Mouse (Mus musculus): ENCODE measurements around the gene Arhgap4. TPM values are rescaled to one million over a fixed set of nuclear protein-coding genes. Genes with fewer than 3 reads are reported as not detected.

Gene Arhgap4
- total and polyA plus RNA-seq, 2 experiments, result 3.6 to 8.6 TPM

- H3K4me1 ChIP-seq (ENCODE audit: control insufficient read depth, insufficient read depth, low read length), result peaks cover 4% of the 10 kb centered on the region; the same call in 1 of the 2 replicates
- 70% methylated on average over 8 of the region's 8 CpGs for WGBS
- peak overlapping the region; percentile 63; the same call in 1 of the 2 replicates for H3K9ac ChIP-seq (ENCODE audit: low read depth, low read length)
- H3K79me2 ChIP-seq (ENCODE audit: control insufficient read depth, insufficient read depth, low read length), result no peaks in the 10 kb centered on the region
- H3K36me3 ChIP-seq (ENCODE audit: control insufficient read depth, insufficient read depth, low read length), result peaks cover 7% of the 10 kb centered on the region; the same call in 1 of the 2 replicates
- H3K4me3 ChIP-seq (ENCODE audit: insufficient read depth, low read depth, low read length), result peak overlapping the region; percentile 87; the same call in 1 of the 2 replicates
- H3K27me3 ChIP-seq (ENCODE audit: control insufficient read depth, insufficient read depth, low read length), result no peaks in the 10 kb centered on the region
- no peak for TF ChIP-seq CTCF (IDR thresholded peaks at IDR 0.05; ENCODE audit: low read depth, low read length)
- TF ChIP-seq POLR2A (IDR thresholded peaks at IDR 0.05; ENCODE audit: extremely low read depth, insufficient read depth, low read length), result no peak
- no peak for DNase-seq (ENCODE audit: extremely low read depth, low read depth, low spot score)
- H3K27ac ChIP-seq (replicated peaks; ENCODE audit: insufficient read depth, low read depth, low read length), result no peak overlapping the region
These were observed 846 bp upstream of the Arhgap4 start for GRCm38 (mm10) chrX:73922550-73922882.

- peak overlapping the region; percentile 32 for H3K27ac ChIP-seq (replicated peaks; ENCODE audit: insufficient read depth, low read depth, low read length)
- H3K36me3 ChIP-seq (ENCODE audit: control insufficient read depth, insufficient read depth, low read length), result peaks cover 7% of the 10 kb centered on the region; the same call in 1 of the 2 replicates
- no peak for DNase-seq (ENCODE audit: extremely low read depth, low read depth, low spot score)
- whole genome bisulfite sequencing, result under 1% methylated on average over 34 of the region's 34 CpGs
- H3K79me2 ChIP-seq (ENCODE audit: control insufficient read depth, insufficient read depth, low read length), result no peaks in the 10 kb centered on the region
- H3K4me1 ChIP-seq (ENCODE audit: control insufficient read depth, insufficient read depth, low read length), result peaks cover 4% of the 10 kb centered on the region; the same call in 1 of the 2 replicates
- peak overlapping the region; percentile 87 for H3K4me3 ChIP-seq (ENCODE audit: insufficient read depth, low read depth, low read length)
- no peaks in the 10 kb centered on the region for H3K27me3 ChIP-seq (ENCODE audit: control insufficient read depth, insufficient read depth, low read length)
- peak overlapping the region; percentile 80 for H3K9ac ChIP-seq (ENCODE audit: low read depth, low read length)
- no peak for TF ChIP-seq CTCF (IDR thresholded peaks at IDR 0.05; ENCODE audit: low read depth, low read length)
- TF ChIP-seq POLR2A (IDR thresholded peaks at IDR 0.05; ENCODE audit: extremely low read depth, insufficient read depth, low read length), result no peak
These were observed 316 bp downstream of the Arhgap4 start for GRCm38 (mm10) chrX:73921285-73921822.

- no peak for DNase-seq (ENCODE audit: extremely low read depth, low read depth, low spot score)
- Histone ChIP-seq H3K4me3 (ENCODE audit: insufficient read depth, low read depth, low read length) (no peak overlapping the region), H3K9ac (ENCODE audit: low read depth, low read length) (no peak overlapping the region), H3K79me2 (ENCODE audit: control insufficient read depth, insufficient read depth, low read length) (no peaks in the 10 kb centered on the region), H3K36me3 (ENCODE audit: control insufficient read depth, insufficient read depth, low read length) (peaks cover 7% of the 10 kb centered on the region; the same call in 1 of the 2 replicates), H3K27ac (replicated peaks; ENCODE audit: insufficient read depth, low read depth, low read length) (no peak overlapping the region), H3K27me3 (ENCODE audit: control insufficient read depth, insufficient read depth, low read length) (no peaks in the 10 kb centered on the region), H3K4me1 (ENCODE audit: control insufficient read depth, insufficient read depth, low read length) (peaks cover 9% of the 10 kb centered on the region)
- 84% methylated on average over 5 of the region's 5 CpGs for WGBS
- no peak for TF ChIP-seq CTCF (IDR thresholded peaks at IDR 0.05; ENCODE audit: low read depth, low read length)
- no peak for TF ChIP-seq POLR2A (IDR thresholded peaks at IDR 0.05; ENCODE audit: extremely low read depth, insufficient read depth, low read length)
These were observed 3.0 kb downstream of the Arhgap4 start for GRCm38 (mm10) chrX:73918631-73919030.

GRCm38 (mm10) chrX:73916945-73917344, 4.7 kb downstream of the Arhgap4 start:
- H3K27me3 ChIP-seq (ENCODE audit: control insufficient read depth, insufficient read depth, low read length), result no peaks in the 10 kb centered on the region
- WGBS, result 98% methylated on average over 8 of the region's 8 CpGs
- peaks cover 7% of the 10 kb centered on the region; the same call in 1 of the 2 replicates for H3K36me3 ChIP-seq (ENCODE audit: control insufficient read depth, insufficient read depth, low read length)
- TF ChIP-seq CTCF (IDR thresholded peaks at IDR 0.05; ENCODE audit: low read depth, low read length), result no peak
- no peak for TF ChIP-seq POLR2A (IDR thresholded peaks at IDR 0.05; ENCODE audit: extremely low read depth, insufficient read depth, low read length)
- H3K27ac ChIP-seq (replicated peaks; ENCODE audit: insufficient read depth, low read depth, low read length), result no peak overlapping the region
- H3K4me1 ChIP-seq (ENCODE audit: control insufficient read depth, insufficient read depth, low read length), result peaks cover 9% of the 10 kb centered on the region
- no peak overlapping the region for H3K4me3 ChIP-seq (ENCODE audit: insufficient read depth, low read depth, low read length)
- no peak for DNase-seq (ENCODE audit: extremely low read depth, low read depth, low spot score)
- H3K9ac ChIP-seq (ENCODE audit: low read depth, low read length), result no peak overlapping the region
- H3K79me2 ChIP-seq (ENCODE audit: control insufficient read depth, insufficient read depth, low read length), result no peaks in the 10 kb centered on the region

GRCm38 (mm10) chrX:73914827-73915703, 6.6 kb downstream of the Arhgap4 start:
- Histone ChIP-seq H3K27me3 (ENCODE audit: control insufficient read depth, insufficient read depth, low read length) (no peaks in the 10 kb centered on the region), H3K36me3 (ENCODE audit: control insufficient read depth, insufficient read depth, low read length) (peaks cover 7% of the 10 kb centered on the region; the same call in 1 of the 2 replicates)
- 8% methylated on average over 31 of the region's 31 CpGs for WGBS

More at GRCm38 (mm10) chrX:73914827-73915703, 6.6 kb downstream of the Arhgap4 start:
- peaks cover 5% of the 10 kb centered on the region for H3K4me1 ChIP-seq (ENCODE audit: control insufficient read depth, insufficient read depth, low read length)
- DNase-seq (ENCODE audit: extremely low read depth, low read depth, low spot score), result peak; percentile 98
- H3K27ac ChIP-seq (replicated peaks; ENCODE audit: insufficient read depth, low read depth, low read length), result peak overlapping the region; percentile 77
- peak overlapping the region; percentile 74 for H3K9ac ChIP-seq (ENCODE audit: low read depth, low read length)
- peak; percentile 52 for TF ChIP-seq CTCF (IDR thresholded peaks at IDR 0.05; ENCODE audit: low read depth, low read length)
- TF ChIP-seq POLR2A (IDR thresholded peaks at IDR 0.05; ENCODE audit: extremely low read depth, insufficient read depth, low read length), result peak; percentile 50; the same call in 1 of the 2 replicates
- H3K4me3 ChIP-seq (ENCODE audit: insufficient read depth, low read depth, low read length), result peak overlapping the region; percentile 45
- H3K79me2 ChIP-seq (ENCODE audit: control insufficient read depth, insufficient read depth, low read length), result no peaks in the 10 kb centered on the region
